Comparison of ENCODE assay signal across 1 mouse cellular context in genomic region chr17:35879245-35880057, GRCm38 (mm10).
TF ChIP-seq lines count a peak whose summit lies in the region.

Gene Dhx16 (plus strand): TSS chr17:35879819.

TF ChIP-seq in CH12.LX, 34 proteins besides CTCF, POLR2A, EP300 and RAD21 (continued from another document):
- TF ChIP-seq ZNF384 (IDR thresholded peaks at IDR 0.05; ENCODE audit: low read depth, low read length) (no peak; the same call in 1 of the 2 replicates), PAX5 (IDR thresholded peaks at IDR 0.05; ENCODE audit: low read length) (no peak), ETS1 (conservative IDR thresholded peaks at IDR 0.05; ENCODE audit: low read depth, low read length) (peak; percentile 66), UBTF (IDR thresholded peaks at IDR 0.05; ENCODE audit: low read depth, low read length) (no peak), SIN3A (IDR thresholded peaks at IDR 0.05; ENCODE audit: low read length) (peak; percentile 97), USF1 (IDR thresholded peaks at IDR 0.05; ENCODE audit: low read depth, low read length) (no peak), TBP (conservative IDR thresholded peaks at IDR 0.05; ENCODE audit: low read depth, low read length) (0 out of 2 replicates have a peak, but pooled peaks have one; percentile 24), ZC3H11A (IDR thresholded peaks at IDR 0.05; ENCODE audit: low read depth, low read length) (no peak), USF2 (conservative IDR thresholded peaks at IDR 0.05; ENCODE audit: low read depth, low read length) (no peak), JUND (conservative IDR thresholded peaks at IDR 0.05; ENCODE audit: low read depth, low read length) (no peak; the same call in 1 of the 2 replicates), MXI1 (IDR thresholded peaks at IDR 0.05; ENCODE audit: low read depth, low read length) (peak; percentile 85), E2F4 (IDR thresholded peaks at IDR 0.05; ENCODE audit: insufficient replicate concordance, low read depth, low read length) (no peak), CHD1 (IDR thresholded peaks at IDR 0.05; ENCODE audit: low read depth, low read length) (peak; percentile 23; the same call in 1 of the 2 replicates), MAZ (IDR thresholded peaks at IDR 0.05; ENCODE audit: low read depth, low read length) (no peak; the same call in 1 of the 2 replicates), RCOR1 (conservative IDR thresholded peaks at IDR 0.05; ENCODE audit: low read depth, low read length) (peak; percentile 59; the same call in 1 of the 2 replicates), HCFC1 (IDR thresholded peaks at IDR 0.05; ENCODE audit: low read depth, low read length) (peak; percentile 97), POLR2AphosphoS2 (IDR thresholded peaks at IDR 0.05; ENCODE audit: low read depth, low read length) (0 out of 2 replicates have a peak, but pooled peaks have one; percentile 38), NELFE (IDR thresholded peaks at IDR 0.05; ENCODE audit: low read depth, low read length) (peak; percentile 82), MAX (IDR thresholded peaks at IDR 0.05; ENCODE audit: low read length) (peak; percentile 83), MEF2A (IDR thresholded peaks at IDR 0.05; ENCODE audit: borderline replicate concordance, low read depth, low read length) (peak; percentile 88), IRF4 (IDR thresholded peaks at IDR 0.05; ENCODE audit: low read depth, low read length) (peak; percentile 77), ELF1 (IDR thresholded peaks at IDR 0.05; ENCODE audit: low read depth, low read length) (peak; percentile 99), ZMIZ1 (IDR thresholded peaks at IDR 0.05; ENCODE audit: low read depth, low read length) (peak; percentile 80), MAFK (IDR thresholded peaks at IDR 0.05; ENCODE audit: insufficient replicate concordance, low read length) (no peak)
